Mouse (Mus musculus): ENCODE data around the gene Gm49661. TPM values are rescaled to one million over a fixed set of nuclear protein-coding genes. Genes with fewer than 3 reads are reported as not detected.

The Gm49661 gene
- polyA plus RNA-seq, 1 experiment from 2014 or later, result not detected

DNA sequence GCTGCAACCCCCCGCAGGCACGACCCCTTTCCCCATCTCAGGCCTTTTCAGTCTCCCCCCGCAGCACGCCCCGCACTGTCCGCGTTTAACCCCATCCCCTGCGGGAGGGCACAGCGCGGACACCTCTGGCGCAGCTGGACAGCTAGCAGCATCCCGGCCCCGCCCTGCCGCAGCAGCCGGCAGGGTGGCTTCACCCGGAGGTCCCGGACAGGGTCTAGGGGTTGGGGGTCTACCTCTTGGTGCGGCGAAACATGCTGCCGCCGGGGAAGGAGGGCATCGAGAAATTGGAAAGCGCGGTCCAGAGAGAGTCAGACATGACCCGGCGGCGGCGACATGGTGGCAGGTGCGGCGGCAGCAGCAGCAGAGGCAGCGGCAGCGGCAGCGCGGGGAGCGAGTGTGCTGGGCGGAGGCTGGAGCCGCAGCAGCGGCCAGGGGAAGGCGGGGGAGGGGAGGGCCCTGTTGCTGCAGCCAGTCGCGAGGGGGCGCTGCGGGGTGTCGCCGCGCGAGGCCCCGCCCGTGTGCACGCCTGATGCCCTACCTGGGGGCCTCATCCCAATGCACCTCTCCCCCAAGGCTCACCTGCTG is 32.2 kb downstream of the Gm49661 start, which contains the start of gene Mast1:
Gene Mast1 (minus strand): TSS at position 398 of the 585 bp plus-strand sequence.
- Histone ChIP-seq H3K9me3 (replicated peaks; ENCODE audit: low read length) (no peaks in the 10 kb centered on the region), H3K9ac (ENCODE audit: low read depth, low read length) (no peak within 1 kb of the TSS), H3K4me1 (replicated peaks; ENCODE audit: insufficient read depth, low read length) (peaks cover 5% of the 10 kb centered on the region; the same call in 1 of the 2 replicates), H3K27ac (no peak within 1 kb of the TSS), H3K27me3 (ENCODE audit: insufficient read depth, low read length) (peaks cover 45% of the 10 kb centered on the region), H3K36me3 (ENCODE audit: insufficient read depth, low read length) (no peaks in the 10 kb centered on the region), H3K4me3 (replicated peaks; ENCODE audit: low read depth, low read length) (peak within 1 kb of the TSS; percentile 33), H3K4me2 (ENCODE audit: low read length) (peak within 1 kb of the TSS; percentile 67)
- peak; percentile 60 for TF ChIP-seq CTCF (IDR thresholded peaks at IDR 0.05; ENCODE audit: low read depth)
- peak; percentile 69 for DNase-seq (ENCODE audit: low spot score)
- 0 out of 2 replicates have a peak, but pooled peaks have one; percentile 8 for ATAC-seq (replicated peaks; ENCODE audit: low FRiP score, low read depth)
- under 1% methylated on average over 50 of the region's 50 CpGs for WGBS

DNA sequence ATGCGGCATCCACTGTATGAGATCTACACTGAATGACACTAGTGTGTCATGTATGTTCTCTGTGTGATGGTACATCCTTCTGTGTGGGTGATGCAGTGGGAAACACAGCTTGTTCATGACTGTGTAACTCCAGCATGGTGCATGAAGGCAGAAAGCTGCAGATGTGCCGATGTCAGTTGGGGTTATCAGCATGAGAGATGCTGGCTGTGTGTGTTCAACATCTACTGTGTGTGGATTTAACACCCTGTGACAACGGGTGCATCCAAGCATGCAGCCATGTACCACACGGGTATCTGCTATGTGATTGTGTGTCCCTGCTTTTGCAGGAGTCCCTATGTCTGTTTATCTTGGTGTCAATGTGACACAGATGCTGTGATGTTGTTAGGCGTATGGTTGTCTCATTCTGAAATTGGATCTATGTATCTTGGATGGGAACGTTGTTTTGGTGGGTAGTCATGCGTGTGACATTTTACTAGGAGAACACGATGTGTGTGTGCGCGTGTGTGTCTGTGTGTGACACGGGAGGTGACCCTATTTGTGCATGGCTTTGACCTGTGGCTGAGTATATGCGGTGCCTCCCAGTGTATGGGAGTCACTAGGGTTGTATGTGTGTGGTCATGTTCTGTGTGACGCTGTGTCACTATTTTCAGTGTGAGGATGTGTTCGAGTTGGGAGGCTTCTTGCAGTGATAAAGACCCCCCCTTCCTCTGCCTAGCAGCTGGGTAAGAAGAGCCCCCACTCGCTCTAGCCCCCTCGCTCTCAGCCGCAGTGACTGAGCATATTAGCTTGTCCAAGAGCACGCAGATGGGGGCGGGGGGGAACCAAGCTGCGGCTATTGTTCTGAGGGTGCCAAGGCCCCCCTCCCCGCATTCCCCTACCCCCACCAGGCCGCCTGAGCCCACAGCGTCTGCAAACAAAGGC is 32.9 kb downstream of the Gm49661 start:
- Histone ChIP-seq H3K4me2 (ENCODE audit: low read length) (peak overlapping the region; percentile 67), H3K4me1 (replicated peaks; ENCODE audit: insufficient read depth, low read length) (peaks cover 5% of the 10 kb centered on the region; the same call in 1 of the 2 replicates), H3K9ac (ENCODE audit: low read depth, low read length) (no peak overlapping the region), H3K9me3 (replicated peaks; ENCODE audit: low read length) (no peaks in the 10 kb centered on the region), H3K36me3 (ENCODE audit: insufficient read depth, low read length) (no peaks in the 10 kb centered on the region), H3K27ac (no peak overlapping the region), H3K27me3 (ENCODE audit: insufficient read depth, low read length) (peaks cover 45% of the 10 kb centered on the region), H3K4me3 (replicated peaks; ENCODE audit: low read depth, low read length) (peak overlapping the region; percentile 33; the same call in 1 of the 2 replicates)
- no peak for TF ChIP-seq CTCF (IDR thresholded peaks at IDR 0.05; ENCODE audit: low read depth)
- no peak for DNase-seq (ENCODE audit: low spot score)
- no peak for ATAC-seq (replicated peaks; ENCODE audit: low FRiP score, low read depth)
- 21% methylated on average over 22 of the region's 23 CpGs for WGBS

DNA sequence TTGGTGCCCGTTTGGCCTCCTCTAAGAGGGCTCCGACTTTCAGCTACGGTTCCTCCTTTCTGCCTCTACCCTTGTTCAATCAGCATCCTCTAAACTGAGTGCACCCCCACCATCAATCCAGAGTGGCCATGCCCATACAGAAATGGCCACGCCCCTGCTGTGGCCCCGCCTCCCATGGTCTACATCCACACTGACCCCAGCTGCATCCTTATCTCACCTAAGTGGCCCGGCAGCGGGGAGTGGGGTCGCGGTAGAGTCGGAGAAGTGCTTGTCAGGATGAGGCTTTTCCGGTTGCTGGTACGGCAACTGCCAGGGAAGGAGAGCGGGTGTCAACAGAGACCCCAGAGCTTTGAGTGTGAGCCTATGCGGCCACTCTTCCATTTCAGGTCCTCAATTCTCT is 33.7 kb downstream of the Gm49661 start:
- H3K4me3 ChIP-seq (replicated peaks; ENCODE audit: low read depth, low read length), result no peak overlapping the region
- H3K27ac ChIP-seq, result no peak overlapping the region
- 6% methylated on average over 14 of the region's 14 CpGs for WGBS

DNA sequence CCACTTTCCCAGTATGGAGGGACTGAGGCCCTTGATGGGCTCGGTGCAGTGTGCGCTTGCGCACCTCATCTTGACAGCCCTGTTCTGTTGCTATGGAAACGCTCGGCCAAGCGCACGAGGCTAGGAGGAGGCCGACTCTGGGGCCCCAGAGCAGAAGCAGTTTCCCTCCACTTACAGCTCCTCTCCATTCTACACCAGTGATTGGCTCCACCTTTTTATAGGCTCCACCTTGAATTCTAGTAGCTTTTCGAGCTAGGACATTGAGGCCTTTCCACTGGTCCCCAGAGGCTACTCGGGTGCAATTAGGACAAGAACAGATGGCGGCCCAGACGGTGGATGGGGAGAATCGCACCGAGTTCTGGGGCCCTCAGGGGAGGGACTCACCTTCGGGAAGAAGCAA is 34.4 kb downstream of the Gm49661 start:
- no peak overlapping the region for H3K9ac ChIP-seq (ENCODE audit: low read depth, low read length)
- H3K4me1 ChIP-seq (replicated peaks; ENCODE audit: insufficient read depth, low read length), result peaks cover 5% of the 10 kb centered on the region; the same call in 1 of the 2 replicates
- no peak overlapping the region for H3K27ac ChIP-seq
- no peak for TF ChIP-seq CTCF (IDR thresholded peaks at IDR 0.05; ENCODE audit: low read depth)
- under 1% methylated on average over 15 of the region's 15 CpGs for WGBS
- H3K4me2 ChIP-seq (ENCODE audit: low read length), result peak overlapping the region; percentile 1; the same call in 1 of the 2 replicates
- peak; percentile 54 for DNase-seq (ENCODE audit: low spot score)
- no peaks in the 10 kb centered on the region for H3K9me3 ChIP-seq (replicated peaks; ENCODE audit: low read length)
- no peaks in the 10 kb centered on the region for H3K36me3 ChIP-seq (ENCODE audit: insufficient read depth, low read length)
- peak; percentile 52; the same call in 1 of the 2 replicates for ATAC-seq (replicated peaks; ENCODE audit: low FRiP score, low read depth)
- H3K27me3 ChIP-seq (ENCODE audit: insufficient read depth, low read length), result peaks cover 52% of the 10 kb centered on the region
- H3K4me3 ChIP-seq (replicated peaks; ENCODE audit: low read depth, low read length), result no peak overlapping the region

More for the DNA sequence above, 33.7 kb downstream of the Gm49661 start:
- H3K36me3 ChIP-seq (ENCODE audit: insufficient read depth, low read length), result no peaks in the 10 kb centered on the region
- no peaks in the 10 kb centered on the region for H3K9me3 ChIP-seq (replicated peaks; ENCODE audit: low read length)
- no peak overlapping the region for H3K4me2 ChIP-seq (ENCODE audit: low read length)
- peaks cover 46% of the 10 kb centered on the region for H3K27me3 ChIP-seq (ENCODE audit: insufficient read depth, low read length)
- H3K9ac ChIP-seq (ENCODE audit: low read depth, low read length), result no peak overlapping the region
- ATAC-seq (replicated peaks; ENCODE audit: low FRiP score, low read depth) (no peak; the same call in 1 of the 2 replicates), DNase-seq (ENCODE audit: low spot score) (no peak)
- peaks cover 5% of the 10 kb centered on the region; the same call in 1 of the 2 replicates for H3K4me1 ChIP-seq (replicated peaks; ENCODE audit: insufficient read depth, low read length)
- no peak for TF ChIP-seq CTCF (IDR thresholded peaks at IDR 0.05; ENCODE audit: low read depth)

DNA sequence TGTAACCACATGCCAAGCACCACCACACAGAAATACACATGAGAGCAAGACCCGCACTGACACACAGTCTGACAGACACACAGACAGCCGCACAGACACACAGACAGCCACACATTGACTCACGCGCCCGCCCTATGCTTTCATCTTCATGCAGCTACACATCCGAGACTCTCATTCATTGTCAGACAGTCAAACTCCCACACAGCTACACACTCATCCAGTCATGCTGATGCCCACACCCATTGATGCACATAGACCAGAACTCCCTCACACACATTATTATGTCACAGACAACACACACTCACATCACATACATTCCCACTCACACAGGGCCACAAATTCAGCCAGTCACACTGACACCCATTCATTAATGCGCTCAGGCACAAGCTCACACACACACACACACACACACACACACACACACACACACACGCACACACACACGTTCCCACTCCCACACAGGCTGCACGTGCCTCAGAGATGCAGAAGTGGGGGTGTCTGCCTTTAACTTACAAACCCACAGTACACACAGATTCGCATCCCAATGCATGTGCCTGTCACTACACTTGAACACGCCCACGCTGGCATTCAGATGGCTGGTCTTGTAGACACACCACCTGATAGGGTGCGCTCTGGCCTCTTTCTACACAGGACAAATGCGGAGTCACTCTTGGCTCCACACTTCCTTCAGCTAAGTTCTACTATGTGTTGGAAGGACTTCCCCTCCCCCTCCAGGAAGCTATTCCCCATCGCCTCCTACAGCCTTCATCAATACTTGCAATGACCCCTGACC is 35.3 kb downstream of the Gm49661 start:
- no peak overlapping the region for H3K9ac ChIP-seq (ENCODE audit: low read depth, low read length)
- no peak for DNase-seq (ENCODE audit: low spot score)
- H3K36me3 ChIP-seq (ENCODE audit: insufficient read depth, low read length), result no peaks in the 10 kb centered on the region
- H3K4me2 ChIP-seq (ENCODE audit: low read length), result no peak overlapping the region
- H3K27me3 ChIP-seq (ENCODE audit: insufficient read depth, low read length), result peaks cover 56% of the 10 kb centered on the region
- no peak for ATAC-seq (replicated peaks; ENCODE audit: low FRiP score, low read depth)
- no peak overlapping the region for H3K27ac ChIP-seq
- peaks cover 7% of the 10 kb centered on the region; the same call in 1 of the 2 replicates for H3K4me1 ChIP-seq (replicated peaks; ENCODE audit: insufficient read depth, low read length)
- H3K9me3 ChIP-seq (replicated peaks; ENCODE audit: low read length), result no peaks in the 10 kb centered on the region
- H3K4me3 ChIP-seq (replicated peaks; ENCODE audit: low read depth, low read length), result no peak overlapping the region
- no peak for TF ChIP-seq CTCF (IDR thresholded peaks at IDR 0.05; ENCODE audit: low read depth)
- WGBS, result 72% methylated on average over 16 of the region's 16 CpGs

Data from kidney, postnatal 0 days (tissue).